In genomic region chr9:102879545-102879944, GRCm38 (mm10) we compare ENCODE assay signal across 8 mouse cellular contexts. TPM values are rescaled to one million over a fixed set of nuclear protein-coding genes. Genes with fewer than 3 reads are reported as not detected.
A peak's percentile ranks its signal among the peaks of the same experiment; 100 is the strongest.
DNase-seq lines count a peak whose midpoint lies in the region; ATAC-seq and TF ChIP-seq lines count a peak whose summit lies in the region.

No protein-coding gene starts in this region.

- no peak overlapping the region for H3K27ac ChIP-seq in thymus, adult 2 months (ENCODE audit: control insufficient read depth, insufficient read depth, low read length)
- no peak overlapping the region for H3K27ac ChIP-seq in kidney, postnatal 0 days

- no peak overlapping the region for H3K4me2 ChIP-seq in kidney, postnatal 0 days (ENCODE audit: low read length)

- peak; percentile 59 to 60 for DNase-seq in cerebellum, adult 18-20 months
- peak; percentile 45 for DNase-seq in thymus, adult 2 months
- DNase-seq in thymus, adult 18-20 months: no peak
- peak; percentile 46 for DNase-seq in embryo, embryonic 9.5 days (ENCODE audit: extremely low spot score)
- DNase-seq in kidney, postnatal 0 days (ENCODE audit: low spot score): peak; percentile 79
- DNase-seq in lung, adult 2 months: no peak
- peak; percentile 33 to 67 for DNase-seq in spleen, adult 18-20 months

- no peaks in the 10 kb centered on the region for H3K4me1 ChIP-seq in thymus, adult 2 months (replicated peaks; ENCODE audit: control insufficient read depth, insufficient read depth, low read length)
- H3K4me1 ChIP-seq in kidney, postnatal 0 days (replicated peaks; ENCODE audit: insufficient read depth, low read length): no peaks in the 10 kb centered on the region
- H3K4me1 ChIP-seq in lung, adult 2 months (ENCODE audit: control insufficient read depth, insufficient read depth, low read length): no peaks in the 10 kb centered on the region; the same call in 1 of the 2 replicates

- H3K36me3 ChIP-seq in thymus, adult 2 months (ENCODE audit: control insufficient read depth, insufficient read depth, low read length): no peaks in the 10 kb centered on the region
- peaks cover 32% of the 10 kb centered on the region; the same call in 1 of the 2 replicates for H3K36me3 ChIP-seq in kidney, postnatal 0 days (ENCODE audit: insufficient read depth, low read length)

- no peak for TF ChIP-seq POLR2A in thymus, adult 2 months (IDR thresholded peaks at IDR 0.05; ENCODE audit: control insufficient read depth, extremely low read depth, insufficient read depth, low read length, poor library complexity)
- no peak for TF ChIP-seq POLR2A in lung, adult 2 months (IDR thresholded peaks at IDR 0.05; ENCODE audit: borderline replicate concordance, extremely low read depth, low read depth, low read length)

- H3K9me3 ChIP-seq in kidney, postnatal 0 days (replicated peaks; ENCODE audit: low read length): no peaks in the 10 kb centered on the region

- no peaks in the 10 kb centered on the region for H3K27me3 ChIP-seq in thymus, adult 2 months (ENCODE audit: control insufficient read depth, insufficient read depth, low read length)
- H3K27me3 ChIP-seq in kidney, postnatal 0 days (ENCODE audit: insufficient read depth, low read length): no peaks in the 10 kb centered on the region

- WGBS in thymus, adult 2 months: 35% methylated on average over 8 of the region's 8 CpGs
- 57% methylated on average over 8 of the region's 8 CpGs for WGBS in kidney, postnatal 0 days
- WGBS in lung, adult 2 months: 25% methylated on average over 8 of the region's 8 CpGs

- no peak overlapping the region for H3K4me3 ChIP-seq in thymus, adult 2 months (ENCODE audit: control insufficient read depth, insufficient read depth, low read length)
- H3K4me3 ChIP-seq in kidney, postnatal 0 days (replicated peaks; ENCODE audit: low read depth, low read length): no peak overlapping the region
- no peak overlapping the region for H3K4me3 ChIP-seq in lung, adult 2 months (replicated peaks; ENCODE audit: extremely low read depth, low read depth, low read length)

- H3K9ac ChIP-seq in kidney, postnatal 0 days (ENCODE audit: low read depth, low read length): no peak overlapping the region

- ATAC-seq in cerebellum, adult (ENCODE audit: insufficient number of reproducible peaks, low FRiP score, low TSS enrichment): no peak
- no peak for ATAC-seq in kidney, postnatal 0 days (replicated peaks; ENCODE audit: low FRiP score, low read depth)

- TF ChIP-seq CTCF in thymus, adult 2 months (IDR thresholded peaks at IDR 0.05; ENCODE audit: borderline replicate concordance, control insufficient read depth, extremely low read depth, insufficient read depth, low read length, poor library complexity): no peak
- TF ChIP-seq CTCF in kidney, postnatal 0 days (IDR thresholded peaks at IDR 0.05; ENCODE audit: low read depth): peak; percentile 78
- peak; percentile 47 for TF ChIP-seq CTCF in lung, adult 2 months (IDR thresholded peaks at IDR 0.05; ENCODE audit: insufficient read depth, low read length)

RNA-seq across cellular contexts. Expression of gene Ryk, which starts 44.8 kb away (rescaled TPM):
- polyA plus RNA-seq in thymus, adult 2 months (2012; rRNA removed): 6.8 and 10.7 TPM in 2 replicates
- 18.2 and 24.1 TPM in 2 replicates for polyA plus RNA-seq in kidney, postnatal 0 days (2015; fragmentation: Nextera tagmentation; extraction: Ambion mirVana)
- 53.1 and 76.1 TPM in 2 replicates for polyA plus RNA-seq in lung, adult 2 months (2012; rRNA removed)

Comparison
In these comparisons a context has a peak if more than half of its experiments do, and no peak if none do; other contexts are left out.
1. DNase-seq: peak in cerebellum, adult 18-20 months (2 of 2), thymus, adult 2 months (single experiment), embryo, embryonic 9.5 days (single experiment), kidney, postnatal 0 days (single experiment) and spleen, adult 18-20 months (2 of 2); none in thymus, adult 18-20 months (0 of 2) and lung, adult 2 months (single experiment).